Mouse (Mus musculus) embryonic fibroblast, embryonic 13.5 days (primary cell): ENCODE measurements around the gene Angptl6. TPM values are rescaled to one million over a fixed set of nuclear protein-coding genes. Genes with fewer than 3 reads are reported as not detected.

Experiments used
- H3K27ac ChIP-seq: 2 replicates; pipeline ENCODE4 v1.5.1; 2012; ENCODE audit warnings: low read length, control low read depth, inconsistent platforms; ENCODE audit not compliant: insufficient read depth
- H3K4me1 ChIP-seq: 2 replicates; pipeline ENCODE4 v1.6.1; 2011; ENCODE audit warnings: low read length; ENCODE audit not compliant: control insufficient read depth, insufficient read depth
- H3K4me3 ChIP-seq: 2 replicates; pipeline ENCODE4 v1.5.1; 2011; ENCODE audit warnings: mild to moderate bottlenecking, control low read depth, low read length; ENCODE audit not compliant: insufficient read depth
- CTCF ChIP-seq: IDR thresholded peaks from 2 replicates; pipeline ENCODE4 v1.5.1; 2011; ENCODE audit warnings: mild to moderate bottlenecking, control low read depth, low read length, moderate library complexity, borderline replicate concordance; ENCODE audit not compliant: insufficient read depth
- POLR2A ChIP-seq: IDR thresholded peaks from 2 replicates; pipeline ENCODE4 v1.6.1; 2011; ENCODE audit warnings: low read depth, mild to moderate bottlenecking, control low read depth, low read length, moderate library complexity
- polyA plus RNA-seq: library from polyadenylated mRNA; stranded (reverse); fragments of >200 nt; gene quantifications from 2 replicates; pipeline ENCODE4 v1.2.4, GENCODE M21; 2011; ENCODE audit warnings: low read depth; ENCODE audit not compliant: missing spikeins, insufficient read length

The Angptl6 gene
- polyA plus RNA-seq = 2.9 and 4.9 TPM in 2 replicates

- Histone ChIP-seq H3K27ac (peak within 1 kb of the TSS; percentile 60), H3K4me3 (peak within 1 kb of the TSS; percentile 29), H3K4me1 (peaks cover 2% of the 10 kb centered on the region; the same call in 1 of the 2 replicates)
- no peak for TF ChIP-seq CTCF
- TF ChIP-seq POLR2A = no peak; the same call in 1 of the 2 replicates
Measured at GRCm38 (mm10) chr9:20879097-20879792, at the start of gene Angptl6. TSS of gene Angptl6 (minus strand) at chr9:20879727.

GRCm38 (mm10) chr9:20923258-20923657 is 43.7 kb upstream of the Angptl6 start:
- H3K4me1 ChIP-seq = no peaks in the 10 kb centered on the region
- TF ChIP-seq POLR2A (no peak), CTCF (no peak)
- H3K27ac ChIP-seq = no peak overlapping the region
- H3K4me3 ChIP-seq = no peak overlapping the region

DNA sequence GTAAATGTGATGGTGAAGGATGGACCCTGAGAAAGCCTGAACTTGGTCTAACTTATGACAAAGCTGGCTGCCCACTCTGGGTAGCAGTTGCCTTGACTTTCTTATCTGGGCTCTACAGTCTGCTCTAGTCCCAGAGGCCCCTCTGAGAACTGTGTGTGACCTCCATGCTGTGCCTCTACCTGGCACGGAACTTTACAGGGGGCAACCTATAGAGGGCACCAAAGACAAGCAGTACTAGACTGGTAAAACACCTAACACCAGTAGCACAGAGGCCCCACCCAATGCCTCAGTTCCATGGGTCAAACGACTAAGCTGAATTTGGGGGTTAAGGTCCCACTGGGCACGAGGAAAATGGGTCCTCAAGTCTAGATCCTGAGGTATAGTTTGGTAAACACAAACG is 36.6 kb upstream of the Angptl6 start:
- Histone ChIP-seq H3K4me3 (no peak overlapping the region), H3K4me1 (no peaks in the 10 kb centered on the region), H3K27ac (no peak overlapping the region)
- no peak for TF ChIP-seq POLR2A
- 0 out of 2 replicates have a peak, but pooled peaks have one; percentile 8 for TF ChIP-seq CTCF

DNA sequence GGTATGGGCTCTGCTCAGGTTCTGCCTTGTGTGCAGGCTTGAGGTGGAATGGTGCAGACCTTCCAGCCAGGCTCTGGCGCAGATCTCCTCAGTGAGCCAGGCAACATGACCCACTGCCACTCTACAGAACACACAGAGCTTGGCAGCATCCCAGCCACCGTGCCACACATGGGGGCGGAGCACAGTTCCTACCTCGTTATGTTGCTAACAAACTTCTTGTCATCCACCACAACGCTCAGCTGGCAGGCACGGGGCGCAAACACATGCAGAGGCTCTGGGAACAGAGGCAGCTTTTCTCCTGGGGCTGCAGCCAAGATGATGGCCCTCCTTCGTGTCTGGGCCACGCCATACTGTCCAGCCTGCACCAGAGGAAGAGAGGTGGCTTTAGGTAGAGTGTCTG is 30.4 kb upstream of the Angptl6 start:
- no peak for TF ChIP-seq POLR2A
- no peak for TF ChIP-seq CTCF
- no peak overlapping the region for H3K27ac ChIP-seq
- H3K4me3 ChIP-seq = no peak overlapping the region
- H3K4me1 ChIP-seq = no peaks in the 10 kb centered on the region

DNA sequence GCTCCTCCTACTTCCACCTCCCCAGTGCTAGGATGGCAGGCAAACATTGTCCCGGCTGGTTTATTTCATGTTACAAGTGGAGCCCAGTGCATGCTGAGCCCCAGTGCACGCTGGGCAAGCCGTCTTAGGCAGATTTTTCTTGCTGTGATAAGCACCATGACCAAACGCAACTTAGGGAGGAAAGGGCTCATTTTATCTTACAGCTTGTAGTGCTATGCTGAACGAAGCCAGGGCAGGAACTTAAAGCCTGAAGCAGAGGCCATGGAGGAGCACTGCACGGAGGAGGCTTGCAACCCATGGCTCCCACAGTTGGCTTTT is 22.6 kb upstream of the Angptl6 start:
- Histone ChIP-seq H3K4me3 (no peak overlapping the region), H3K4me1 (no peaks in the 10 kb centered on the region), H3K27ac (no peak overlapping the region)
- TF ChIP-seq CTCF (no peak), POLR2A (no peak)

DNA sequence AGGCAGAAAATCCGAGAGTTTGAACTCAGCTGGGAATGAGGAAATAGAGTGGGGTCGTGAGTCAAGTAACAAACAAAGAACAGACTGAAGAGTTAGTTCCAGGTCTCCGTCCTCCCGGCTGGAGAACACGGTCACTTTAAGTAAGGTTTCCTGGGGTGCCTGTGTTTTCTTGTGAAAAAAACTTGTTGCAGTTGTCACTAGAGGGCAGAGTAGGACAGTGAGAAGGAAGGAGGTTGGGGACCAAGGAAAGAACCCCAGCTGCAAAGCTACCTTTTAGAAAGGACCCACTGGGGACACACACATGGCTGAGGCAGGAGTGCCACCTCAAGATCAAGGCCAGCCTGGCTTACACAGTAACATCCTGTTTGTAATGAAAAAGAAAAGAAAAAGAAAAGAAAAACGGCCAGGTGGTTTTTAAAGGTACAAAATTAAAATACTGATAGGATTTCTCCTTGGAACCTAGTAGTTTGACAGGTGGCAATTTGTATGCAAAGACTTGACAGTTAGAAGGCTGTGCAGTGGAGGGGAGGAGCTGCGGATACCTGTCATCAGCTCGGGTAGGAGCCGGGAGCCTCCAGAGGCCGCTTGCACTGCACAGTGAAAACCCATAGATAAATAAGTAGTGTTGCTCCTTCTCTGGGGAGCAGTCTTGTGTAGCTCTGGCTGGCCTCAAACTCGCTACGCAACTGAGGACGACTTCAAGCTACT is 22.1 kb upstream of the Angptl6 start:
- H3K27ac ChIP-seq = no peak overlapping the region
- H3K4me1 ChIP-seq = 0 out of 2 replicates have a peak, but pooled peaks cover 4% of the 10 kb centered on the region
- TF ChIP-seq POLR2A = no peak
- no peak for TF ChIP-seq CTCF
- no peak overlapping the region for H3K4me3 ChIP-seq

GRCm38 (mm10) chr9:20898511-20899073 is 19.1 kb upstream of the Angptl6 start, which contains the start of gene Eif3g:
TSS of gene Eif3g (minus strand) at chr9:20898623.
- H3K4me3 ChIP-seq = peak within 1 kb of the TSS; percentile 99
- H3K4me1 ChIP-seq = 0 out of 2 replicates have a peak, but pooled peaks cover 4% of the 10 kb centered on the region
- no peak within 1 kb of the TSS for H3K27ac ChIP-seq
- peak; percentile 91 for TF ChIP-seq CTCF
- peak; percentile 78 for TF ChIP-seq POLR2A

DNA sequence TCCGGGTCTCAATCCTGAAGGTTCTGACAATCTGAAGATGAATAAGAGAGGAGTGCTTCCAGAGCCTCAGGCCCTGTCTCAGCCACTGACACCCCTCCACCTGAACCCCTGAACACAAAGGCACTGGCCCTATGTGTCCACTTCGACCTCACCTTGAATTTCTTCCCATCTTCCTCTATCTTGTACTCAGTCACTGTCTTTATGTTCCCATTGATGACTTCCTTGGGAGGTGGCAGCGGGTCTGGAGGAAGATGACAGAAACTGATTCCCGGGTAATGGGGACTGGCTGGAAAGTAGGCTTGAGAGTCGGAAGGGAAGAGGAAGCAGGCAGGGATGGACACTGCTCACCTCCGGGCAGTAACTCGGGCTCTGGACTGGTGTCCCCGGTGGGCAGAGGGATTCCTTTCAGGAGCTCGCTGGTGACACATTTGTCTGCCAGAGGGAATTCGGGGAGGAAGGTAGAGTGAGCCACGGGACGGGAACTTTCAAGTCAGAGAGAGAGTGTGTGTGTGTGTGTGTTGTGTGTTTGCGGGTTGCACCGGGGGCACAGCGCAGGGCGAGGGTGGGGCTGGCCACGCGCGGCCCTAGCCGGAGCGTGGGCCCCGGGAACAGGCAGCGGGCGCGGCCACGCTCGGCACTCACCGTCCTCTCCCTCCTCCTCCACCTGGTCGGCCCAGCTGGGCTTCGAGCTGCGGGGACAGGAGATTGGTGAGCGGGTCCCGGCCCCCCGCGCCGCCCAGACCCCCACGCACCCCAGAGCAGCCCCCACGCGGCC is 18.4 kb upstream of the Angptl6 start:
- peak overlapping the region; percentile 99 for H3K4me3 ChIP-seq
- H3K4me1 ChIP-seq = 0 out of 2 replicates have a peak, but pooled peaks cover 4% of the 10 kb centered on the region
- TF ChIP-seq POLR2A = no peak
- no peak for TF ChIP-seq CTCF
- H3K27ac ChIP-seq = no peak overlapping the region

- no peak overlapping the region for H3K4me3 ChIP-seq
- no peak for TF ChIP-seq POLR2A
- no peak for TF ChIP-seq CTCF
Measured at GRCm38 (mm10) chr9:20895382-20895781, 15.9 kb upstream of the Angptl6 start.

More at GRCm38 (mm10) chr9:20895382-20895781, 15.9 kb upstream of the Angptl6 start:
- peaks cover 6% of the 10 kb centered on the region; the same call in 1 of the 2 replicates for H3K4me1 ChIP-seq
- H3K27ac ChIP-seq = no peak overlapping the region
